Mouse (Mus musculus): ENCODE data around the gene Srrd. TPM values are rescaled to one million over a fixed set of nuclear protein-coding genes. Genes with fewer than 3 reads are reported as not detected.

The Srrd gene
- total and polyA plus RNA-seq, 3 experiments = 36.5 to 49.3 TPM; not detected in 1

GRCm38 (mm10) chr5:112316468-112316867 lies 26.4 kb downstream of the Srrd start:
- Histone ChIP-seq H3K4me3 (ENCODE audit: control insufficient read depth in 1 of 2, insufficient read depth in 1 of 2, low read depth in 2 of 2, low read length in 2 of 2) (no peak overlapping the region), H3K9me3 (replicated peaks; ENCODE audit: insufficient read depth, low read length) (no peaks in the 10 kb centered on the region), H3K4me1 (ENCODE audit: control insufficient read depth in 1 of 2, insufficient read depth in 2 of 2, low read length in 2 of 2) (no peaks in the 10 kb centered on the region), H3K79me2 (ENCODE audit: control insufficient read depth, insufficient read depth, low read length, poor library complexity) (no peaks in the 10 kb centered on the region), H3K36me3 (ENCODE audit: control insufficient read depth in 1 of 2, insufficient read depth in 2 of 2, low read length in 2 of 2) (no peaks in the 10 kb centered on the region), H3K27ac (ENCODE audit: control insufficient read depth, low read depth, low read length) (no peak overlapping the region), H3K9ac (ENCODE audit: control insufficient read depth, low read depth, low read length, poor library complexity, severe bottlenecking) (no peak overlapping the region), H3K27me3 (ENCODE audit: control insufficient read depth in 1 of 2, insufficient read depth in 2 of 2, low read length in 2 of 2) (no peaks in the 10 kb centered on the region)
- DNase-seq (ENCODE audit: low read depth, low spot score) = no peak
- TF ChIP-seq USF2 (IDR thresholded peaks at IDR 0.05; ENCODE audit: borderline replicate concordance in 1 of 2, insufficient read depth in 1 of 2, low read depth in 1 of 2, low read length in 2 of 2) (no peak), ZKSCAN1 (IDR thresholded peaks at IDR 0.05; ENCODE audit: low read depth, low read length) (no peak), MEF2A (IDR thresholded peaks at IDR 0.05; ENCODE audit: extremely low read depth, insufficient replicate concordance, low read depth, low read length, poor library complexity, severe bottlenecking) (no peak), HCFC1 (IDR thresholded peaks at IDR 0.05; ENCODE audit: low read depth, low read length) (no peak), RAD21 (IDR thresholded peaks at IDR 0.05; ENCODE audit: low read depth, low read length) (no peak), ZNF384 (IDR thresholded peaks at IDR 0.05; ENCODE audit: low read depth, low read length) (no peak), GABPA (IDR thresholded peaks at IDR 0.05; ENCODE audit: low read depth, low read length) (no peak), EP300 (IDR thresholded peaks at IDR 0.05; ENCODE audit: low read depth in 1 of 2, low read length in 2 of 2) (no peak), MAX (IDR thresholded peaks at IDR 0.05; ENCODE audit: low read length) (no peak), ZC3H11A (IDR thresholded peaks at IDR 0.05; ENCODE audit: low read depth, low read length) (no peak), NELFE (IDR thresholded peaks at IDR 0.05; ENCODE audit: low read depth, low read length) (no peak), TCF12 (IDR thresholded peaks at IDR 0.05; ENCODE audit: low read depth, low read length) (no peak), RCOR1 (IDR thresholded peaks at IDR 0.05; ENCODE audit: low read depth, low read length) (no peak), CHD1 (IDR thresholded peaks at IDR 0.05; ENCODE audit: low read depth, low read length) (no peak), CHD2 (IDR thresholded peaks at IDR 0.05; ENCODE audit: low read length) (no peak), KAT2A (conservative IDR thresholded peaks at IDR 0.05; ENCODE audit: low read depth, low read length) (no peak), MAZ (IDR thresholded peaks at IDR 0.05; ENCODE audit: low read depth, low read length) (no peak)

- TF ChIP-seq MEF2A (IDR thresholded peaks at IDR 0.05; ENCODE audit: extremely low read depth, insufficient replicate concordance, low read depth, low read length, poor library complexity, severe bottlenecking) = no peak
- no peak for TF ChIP-seq UBTF (IDR thresholded peaks at IDR 0.05; ENCODE audit: borderline replicate concordance, insufficient read depth, low read depth, low read length)
- TF ChIP-seq USF1 (IDR thresholded peaks at IDR 0.05; ENCODE audit: low read depth, low read length) = no peak
- no peak for TF ChIP-seq CHD2 (IDR thresholded peaks at IDR 0.05; ENCODE audit: low read length)
- TF ChIP-seq RAD21 (IDR thresholded peaks at IDR 0.05; ENCODE audit: low read depth, low read length) = no peak
- no peak for TF ChIP-seq MAFK (IDR thresholded peaks at IDR 0.05; ENCODE audit: borderline replicate concordance, low read depth, low read length)
- no peak for TF ChIP-seq TCF12 (IDR thresholded peaks at IDR 0.05; ENCODE audit: low read depth, low read length)
- no peak for TF ChIP-seq CHD1 (IDR thresholded peaks at IDR 0.05; ENCODE audit: low read depth, low read length)
- no peak for TF ChIP-seq SIN3A (IDR thresholded peaks at IDR 0.05; ENCODE audit: low read length)
- TF ChIP-seq E2F4 (IDR thresholded peaks at IDR 0.05; ENCODE audit: borderline replicate concordance, low read depth, low read length) = no peak
- no peak for TF ChIP-seq MAX (IDR thresholded peaks at IDR 0.05; ENCODE audit: low read length)
- no peak for TF ChIP-seq EP300 (IDR thresholded peaks at IDR 0.05; ENCODE audit: low read depth in 1 of 2, low read length in 2 of 2)
- TF ChIP-seq NRF1 (IDR thresholded peaks at IDR 0.05; ENCODE audit: insufficient read depth, low read depth, low read length, poor library complexity, severe bottlenecking) = no peak
- no peak for TF ChIP-seq POLR2AphosphoS2 (IDR thresholded peaks at IDR 0.05; ENCODE audit: low read length)
- no peak for TF ChIP-seq TBP (IDR thresholded peaks at IDR 0.05; ENCODE audit: low read depth, low read length)
- no peak for TF ChIP-seq MXI1 (IDR thresholded peaks at IDR 0.05; ENCODE audit: low read depth, low read length)
- TF ChIP-seq POLR2A (IDR thresholded peaks at IDR 0.05; ENCODE audit: control insufficient read depth in 1 of 2, insufficient read depth in 1 of 2, low read depth in 1 of 2, low read length in 2 of 2, poor library complexity in 1 of 2) = no peak
- Histone ChIP-seq H3K9ac (ENCODE audit: control insufficient read depth, low read depth, low read length, poor library complexity, severe bottlenecking) (no peak overlapping the region), H3K9me3 (replicated peaks; ENCODE audit: insufficient read depth, low read length) (no peaks in the 10 kb centered on the region), H3K27ac (ENCODE audit: control insufficient read depth, low read depth, low read length) (no peak overlapping the region), H3K4me1 (ENCODE audit: control insufficient read depth in 1 of 2, insufficient read depth in 2 of 2, low read length in 2 of 2) (no peaks in the 10 kb centered on the region), H3K36me3 (ENCODE audit: control insufficient read depth in 1 of 2, insufficient read depth in 2 of 2, low read length in 2 of 2) (no peaks in the 10 kb centered on the region; a peak in 2 of 4 replicates), H3K4me3 (ENCODE audit: control insufficient read depth in 1 of 2, insufficient read depth in 1 of 2, low read depth in 2 of 2, low read length in 2 of 2) (no peak overlapping the region), H3K79me2 (ENCODE audit: control insufficient read depth, insufficient read depth, low read length, poor library complexity) (no peaks in the 10 kb centered on the region), H3K27me3 (ENCODE audit: control insufficient read depth in 1 of 2, insufficient read depth in 2 of 2, low read length in 2 of 2) (no peaks in the 10 kb centered on the region)
- DNase-seq (ENCODE audit: low read depth, low spot score) = no peak
Observed at GRCm38 (mm10) chr5:112313222-112313885, 29.5 kb downstream of the Srrd start.

Measured in MEL (cell line).